Mouse (Mus musculus) mesoderm, embryonic 11.5 days (tissue): ENCODE data around the gene Rin3.

Experiments used
- DNase-seq: peaks from one replicate; pipeline ENCODE4 v3.0.0-alpha.2; 2012; ENCODE audit warnings: low read depth, low spot score

Rin3 gene

GRCm38 (mm10) chr12:102420168-102420890 lies 137.5 kb downstream of the Rin3 start:
- no peak for DNase-seq

GRCm38 (mm10) chr12:102422065-102422464 lies 139.2 kb downstream of the Rin3 start:
- DNase-seq = no peak

- no peak for DNase-seq
Measured at GRCm38 (mm10) chr12:102422623-102423320, 139.9 kb downstream of the Rin3 start.

GRCm38 (mm10) chr12:102423625-102424024 lies 140.8 kb downstream of the Rin3 start:
- no peak for DNase-seq

GRCm38 (mm10) chr12:102424456-102424855 lies 141.6 kb downstream of the Rin3 start:
- no peak for DNase-seq

GRCm38 (mm10) chr12:102425048-102425578 lies 142.3 kb downstream of the Rin3 start:
- DNase-seq = no peak

- DNase-seq = no peak
Measured at GRCm38 (mm10) chr12:102426285-102426684, 143.4 kb downstream of the Rin3 start.

GRCm38 (mm10) chr12:102429656-102430055 lies 146.8 kb downstream of the Rin3 start:
- DNase-seq = no peak

- no peak for DNase-seq
Measured at GRCm38 (mm10) chr12:102430228-102430627, 147.4 kb downstream of the Rin3 start.

GRCm38 (mm10) chr12:102432238-102432637 lies 149.4 kb downstream of the Rin3 start:
- no peak for DNase-seq

GRCm38 (mm10) chr12:102434107-102434506 lies 151.3 kb downstream of the Rin3 start:
- DNase-seq = no peak

- DNase-seq = no peak
Measured at GRCm38 (mm10) chr12:102436939-102437526, 154.2 kb downstream of the Rin3 start.

GRCm38 (mm10) chr12:102437952-102438351 lies 155.1 kb downstream of the Rin3 start:
- DNase-seq = no peak

- DNase-seq = no peak
Measured at GRCm38 (mm10) chr12:102438983-102439631, 156.3 kb downstream of the Rin3 start.

GRCm38 (mm10) chr12:102439632-102440023 lies 156.8 kb downstream of the Rin3 start, which contains the start of gene Lgmn:
TSS of gene Lgmn (minus strand) at chr12:102439813.
- DNase-seq = peak; percentile 97
